Mouse (Mus musculus): ENCODE measurements at regions not wholly inside any gene's neighbourhood (a gene's known extent, or its start where the extent isn't known, plus 50 kb on each side); places are given as distances from the start of the nearest gene placed in this dataset.
A peak's percentile ranks its signal among the peaks of the same experiment; 100 is the strongest.

- DNase-seq (ENCODE audit: low spot score in 2 of 2): no peak
These were observed 91.3 kb downstream of the Tomm20 start for GRCm38 (mm10) chr8:126854121-126855055.

GRCm38 (mm10) chr8:126852663-126853390 lies 92.8 kb downstream of the Tomm20 start:
- no peak for DNase-seq (ENCODE audit: low spot score in 2 of 2)

- peak in 1 of 2 experiments; percentile 48 for DNase-seq (ENCODE audit: low spot score in 2 of 2)
These were observed 93.5 kb downstream of the Tomm20 start for GRCm38 (mm10) chr8:126852184-126852583.

- DNase-seq (ENCODE audit: low spot score in 2 of 2): no peak
These were observed 93.9 kb downstream of the Tomm20 start for GRCm38 (mm10) chr8:126851780-126852179.

GRCm38 (mm10) chr8:126850189-126850535 lies 95.5 kb downstream of the Tomm20 start:
- no peak for DNase-seq (ENCODE audit: low spot score in 2 of 2)

GRCm38 (mm10) chr8:126849411-126850188 lies 96.0 kb downstream of the Tomm20 start:
- DNase-seq (ENCODE audit: low spot score in 2 of 2): peak; percentile 62 to 75

- DNase-seq (ENCODE audit: low spot score in 2 of 2): no peak
These were observed 97.1 kb downstream of the Tomm20 start for GRCm38 (mm10) chr8:126848369-126849105.

- DNase-seq (ENCODE audit: low spot score in 2 of 2): peak in 1 of 2 experiments; percentile 48
These were observed 97.8 kb downstream of the Tomm20 start for GRCm38 (mm10) chr8:126847664-126848353.

GRCm38 (mm10) chr8:126846188-126846565 lies 99.5 kb downstream of the Tomm20 start:
- no peak for DNase-seq (ENCODE audit: low spot score in 2 of 2)

GRCm38 (mm10) chr8:126845530-126846187 lies 100.0 kb downstream of the Tomm20 start:
- no peak for DNase-seq (ENCODE audit: low spot score in 2 of 2)

GRCm38 (mm10) chr8:126844627-126845026 lies 101.0 kb downstream of the Tomm20 start:
- no peak for DNase-seq (ENCODE audit: low spot score in 2 of 2)

GRCm38 (mm10) chr8:126841187-126841586 lies 104.5 kb downstream of the Tomm20 start:
- DNase-seq (ENCODE audit: low spot score in 2 of 2): no peak

- DNase-seq (ENCODE audit: low spot score in 2 of 2): peak; percentile 43 to 46
These were observed 105.8 kb downstream of the Tomm20 start for GRCm38 (mm10) chr8:126839712-126840355.

- DNase-seq (ENCODE audit: low spot score in 2 of 2): no peak
These were observed 106.5 kb downstream of the Tomm20 start for GRCm38 (mm10) chr8:126839039-126839711.

GRCm38 (mm10) chr8:126838228-126838627 lies 107.4 kb downstream of the Tomm20 start:
- DNase-seq (ENCODE audit: low spot score in 2 of 2): no peak

GRCm38 (mm10) chr8:126837318-126838025 lies 108.2 kb downstream of the Tomm20 start:
- no peak for DNase-seq (ENCODE audit: low spot score in 2 of 2)

GRCm38 (mm10) chr8:126835554-126835953 lies 110.1 kb downstream of the Tomm20 start:
- DNase-seq (ENCODE audit: low spot score in 2 of 2): no peak

All from adrenal gland, adult 18-20 months (tissue).